Mouse (Mus musculus) ES-Bruce4 (cell line): ENCODE data around the gene Lclat1. TPM values are rescaled to one million over a fixed set of nuclear protein-coding genes. Genes with fewer than 3 reads are reported as not detected.

Experiments
- H3K27ac ChIP-seq: 2 replicates; pipeline ENCODE4 v1.5.1; 2012; ENCODE audit warnings: low read length, inconsistent platforms; ENCODE audit not compliant: insufficient read depth
- H3K27me3 ChIP-seq: 2 replicates; pipeline ENCODE4 v1.6.1; 2012; ENCODE audit warnings: mild to moderate bottlenecking, low read length, inconsistent platforms; ENCODE audit not compliant: control insufficient read depth, poor library complexity, insufficient read depth, severe bottlenecking
- H3K36me3 ChIP-seq: 2 replicates; pipeline ENCODE4 v1.6.1; 2012; ENCODE audit warnings: inconsistent platforms, mild to moderate bottlenecking, low read length, moderate library complexity; ENCODE audit not compliant: control insufficient read depth, poor library complexity, insufficient read depth, severe bottlenecking
- H3K4me1 ChIP-seq: one replicate; pipeline ENCODE4 v1.8.1; 2011; ENCODE audit warnings: low read length; ENCODE audit not compliant: control insufficient read depth, insufficient read depth
- H3K4me3 ChIP-seq: 2 replicates; pipeline ENCODE4 v1.5.1; 2011; ENCODE audit warnings: low read depth, mild to moderate bottlenecking, low read length
- H3K9ac ChIP-seq: 2 replicates; pipeline ENCODE4 v1.6.1; 2012; ENCODE audit warnings: low read depth, mild to moderate bottlenecking, inconsistent platforms; ENCODE audit not compliant: poor library complexity, severe bottlenecking
- H3K9me3 ChIP-seq: replicated peaks from 2 replicates; pipeline ENCODE4 v1.6.1; 2012; ENCODE audit warnings: mild to moderate bottlenecking, low read length, inconsistent platforms; ENCODE audit not compliant: control insufficient read depth, poor library complexity, insufficient read depth, severe bottlenecking
- CTCF ChIP-seq: IDR thresholded peaks from one replicate; pipeline ENCODE4 v1.8.1; 2011; ENCODE audit warnings: low read depth, low read length
- EP300 ChIP-seq: IDR thresholded peaks from 2 replicates; pipeline ENCODE4 v1.6.1; 2011; ENCODE audit warnings: low read depth, low read length; ENCODE audit not compliant: insufficient read depth
- POLR2A ChIP-seq: IDR thresholded peaks from one replicate; pipeline ENCODE4 v1.8.1; 2011; ENCODE audit warnings: low read length; ENCODE audit not compliant: insufficient read depth
- polyA plus RNA-seq: library from polyadenylated mRNA; stranded (reverse); fragments of >200 nt; gene quantifications from 2 replicates; pipeline ENCODE4 v1.2.4, GENCODE M21; 2011; ENCODE audit warnings: low read depth; ENCODE audit not compliant: missing spikeins, insufficient read depth, insufficient read length

Gene Lclat1
- polyA plus RNA-seq, 1 experiment = 12.1 TPM

DNA sequence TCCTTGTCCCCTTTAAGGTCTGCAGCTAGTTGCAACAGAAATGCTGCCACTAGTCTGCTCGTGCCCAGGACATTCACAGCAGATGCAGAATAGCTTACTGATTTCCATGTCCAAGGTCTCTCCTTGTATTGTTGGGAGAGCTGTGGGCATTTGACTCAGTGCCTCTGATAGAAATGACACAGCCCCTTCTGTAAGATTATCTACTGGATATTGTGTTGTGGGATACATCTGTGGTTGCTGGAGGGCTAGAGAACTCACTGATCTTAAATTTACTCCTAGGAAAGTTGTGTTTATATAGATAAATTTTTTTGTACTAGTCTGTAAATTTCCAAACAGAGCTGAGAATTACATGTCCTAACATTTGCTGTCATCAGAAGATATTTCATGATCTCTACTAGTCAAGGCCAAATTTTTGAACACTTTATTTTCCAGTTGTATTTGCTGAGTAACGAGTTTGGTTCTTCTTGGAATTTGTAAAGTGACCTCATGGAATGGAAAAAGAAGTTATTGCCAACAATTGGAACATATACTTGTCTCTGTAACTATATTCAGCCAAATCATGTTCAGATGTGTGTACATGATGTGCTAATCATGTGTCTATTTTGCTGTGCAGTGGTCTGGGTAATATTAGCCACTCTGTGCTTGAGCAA lies 87.4 kb downstream of the Lclat1 start:
- TF ChIP-seq EP300 = no peak
- TF ChIP-seq CTCF = no peak
- no peak for TF ChIP-seq POLR2A
- no peaks in the 10 kb centered on the region for H3K36me3 ChIP-seq
- no peaks in the 10 kb centered on the region for H3K27me3 ChIP-seq
- H3K4me1 ChIP-seq = no peaks in the 10 kb centered on the region
- no peak overlapping the region for H3K27ac ChIP-seq
- H3K4me3 ChIP-seq = no peak overlapping the region
- no peak overlapping the region for H3K9ac ChIP-seq
- no peaks in the 10 kb centered on the region for H3K9me3 ChIP-seq

DNA sequence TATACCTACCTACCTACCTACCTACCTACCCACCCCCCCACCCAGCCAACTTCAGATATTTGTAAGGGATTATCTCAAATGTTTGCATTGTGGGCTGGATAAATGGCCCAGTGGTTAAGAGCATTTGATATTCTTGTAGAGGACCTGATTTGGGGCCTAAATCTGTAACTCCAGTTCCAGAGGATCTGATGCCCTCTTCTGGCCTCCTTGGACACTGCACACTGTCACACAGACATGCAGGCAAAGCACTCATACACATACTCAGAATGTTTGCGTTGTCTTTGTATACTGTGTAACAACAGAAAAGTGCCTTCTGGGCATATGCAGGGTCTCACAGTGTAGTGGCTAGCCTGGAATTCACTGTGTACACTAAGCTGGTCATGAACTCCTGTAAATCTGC lies 88.4 kb downstream of the Lclat1 start:
- TF ChIP-seq CTCF (peak; percentile 46), EP300 (no peak), POLR2A (no peak)
- no peaks in the 10 kb centered on the region for H3K4me1 ChIP-seq
- H3K27me3 ChIP-seq = no peaks in the 10 kb centered on the region
- H3K9ac ChIP-seq = no peak overlapping the region
- H3K27ac ChIP-seq = no peak overlapping the region
- H3K36me3 ChIP-seq = no peaks in the 10 kb centered on the region
- H3K9me3 ChIP-seq = no peaks in the 10 kb centered on the region
- H3K4me3 ChIP-seq = no peak overlapping the region

DNA sequence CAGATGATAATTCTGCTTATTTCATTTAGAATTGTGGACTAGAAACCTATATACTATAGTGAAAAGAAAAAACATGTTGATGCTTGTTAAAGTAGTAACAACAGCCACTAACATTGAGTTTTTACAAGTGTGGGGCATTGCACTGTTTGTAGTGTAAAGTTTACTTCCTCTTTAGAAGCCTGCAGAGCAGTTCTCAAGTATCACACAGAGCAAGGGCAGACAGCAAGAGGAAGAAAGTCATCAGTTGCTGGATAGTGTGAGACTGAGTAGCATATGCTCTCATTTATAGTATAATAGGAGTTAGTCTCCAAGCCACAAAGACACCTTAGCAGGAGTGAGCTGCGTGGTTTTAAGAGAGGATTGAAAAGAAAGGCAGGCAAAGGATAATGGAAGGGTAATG lies 89.9 kb downstream of the Lclat1 start:
- Histone ChIP-seq H3K36me3 (no peaks in the 10 kb centered on the region), H3K9me3 (no peaks in the 10 kb centered on the region), H3K9ac (no peak overlapping the region), H3K27ac (no peak overlapping the region), H3K27me3 (no peaks in the 10 kb centered on the region), H3K4me3 (no peak overlapping the region), H3K4me1 (no peaks in the 10 kb centered on the region)
- no peak for TF ChIP-seq POLR2A
- TF ChIP-seq EP300 = no peak
- TF ChIP-seq CTCF = no peak

DNA sequence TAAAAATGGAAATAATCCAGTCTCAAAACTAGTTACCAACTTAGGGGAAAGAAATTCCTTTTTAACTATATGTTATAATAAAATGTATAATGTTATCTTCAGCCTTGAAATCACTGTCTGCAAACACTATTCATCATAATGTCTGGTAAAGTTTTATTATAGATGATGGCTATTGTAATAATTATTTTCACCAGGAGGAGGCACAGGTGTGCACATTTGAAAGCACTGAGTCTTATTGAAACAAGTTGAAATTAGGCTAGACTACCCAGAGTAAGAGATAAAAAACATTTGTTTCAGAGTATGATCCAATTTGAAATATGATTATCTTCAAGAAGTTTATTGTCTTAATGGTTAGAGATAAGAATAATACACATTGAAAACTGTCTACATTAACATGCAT lies 91.6 kb downstream of the Lclat1 start:
- no peak for TF ChIP-seq CTCF
- TF ChIP-seq POLR2A = no peak
- no peak for TF ChIP-seq EP300
- Histone ChIP-seq H3K9ac (no peak overlapping the region), H3K36me3 (no peaks in the 10 kb centered on the region), H3K4me3 (no peak overlapping the region), H3K27me3 (no peaks in the 10 kb centered on the region), H3K27ac (no peak overlapping the region), H3K9me3 (no peaks in the 10 kb centered on the region), H3K4me1 (no peaks in the 10 kb centered on the region)

DNA sequence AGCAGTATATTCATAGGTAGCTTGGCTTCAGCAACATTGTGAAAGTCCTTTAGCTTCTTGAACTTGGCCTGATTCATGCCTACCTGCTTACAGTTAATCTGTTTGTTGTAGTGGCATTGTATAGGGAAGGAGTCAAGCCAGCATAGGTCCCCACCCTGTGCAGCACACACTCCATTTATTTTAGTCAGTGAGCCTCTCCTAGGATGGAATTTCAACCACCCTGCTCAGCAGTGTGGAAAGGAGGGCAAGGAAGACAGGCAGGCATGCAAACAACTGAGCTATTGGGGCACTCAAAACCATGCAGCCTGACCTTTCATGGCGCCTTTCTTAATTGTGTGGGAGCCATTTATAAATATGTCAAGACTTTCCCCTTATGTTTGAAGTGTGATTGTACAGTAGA lies 92.6 kb downstream of the Lclat1 start:
- no peaks in the 10 kb centered on the region for H3K9me3 ChIP-seq
- no peak overlapping the region for H3K4me3 ChIP-seq
- no peaks in the 10 kb centered on the region for H3K27me3 ChIP-seq
- no peaks in the 10 kb centered on the region for H3K36me3 ChIP-seq
- no peak overlapping the region for H3K27ac ChIP-seq
- no peak overlapping the region for H3K9ac ChIP-seq
- TF ChIP-seq POLR2A (no peak), EP300 (no peak), CTCF (no peak)
- no peaks in the 10 kb centered on the region for H3K4me1 ChIP-seq

DNA sequence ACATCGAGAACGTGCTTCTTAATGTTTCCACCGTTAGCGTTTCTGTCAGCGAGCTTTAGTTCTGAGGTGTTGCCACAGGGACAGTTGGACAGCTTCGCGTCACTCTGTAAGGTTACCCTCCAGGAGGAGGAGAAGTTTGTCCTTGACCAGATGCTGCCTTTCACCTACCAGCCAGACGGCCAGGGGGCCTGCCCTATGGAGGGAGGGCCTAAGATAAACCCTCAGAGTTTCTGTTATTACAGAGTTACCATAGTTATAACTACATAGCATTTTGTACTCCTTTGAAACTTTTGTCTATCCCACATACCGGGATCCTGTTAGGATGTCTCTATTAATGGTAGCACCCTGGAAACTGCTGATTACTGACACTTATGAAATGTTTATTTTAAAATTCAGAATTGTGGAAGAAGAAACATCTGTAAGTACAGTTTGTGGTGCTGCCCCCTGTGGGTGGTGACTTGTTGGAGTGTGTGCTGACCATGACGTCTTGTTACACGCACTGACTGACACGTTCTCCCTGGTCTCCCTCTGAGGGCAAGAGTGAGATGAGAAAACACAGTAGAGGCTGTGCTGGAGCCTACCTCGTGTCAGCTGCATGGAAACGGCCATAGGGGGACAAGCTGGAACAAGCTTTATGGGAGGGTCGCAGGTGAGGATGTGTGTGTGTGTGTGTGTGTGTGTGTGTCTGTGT lies 96.0 kb downstream of the Lclat1 start:
- Histone ChIP-seq H3K4me1 (no peaks in the 10 kb centered on the region), H3K36me3 (no peaks in the 10 kb centered on the region), H3K4me3 (no peak overlapping the region), H3K9ac (no peak overlapping the region), H3K9me3 (no peaks in the 10 kb centered on the region), H3K27ac (no peak overlapping the region), H3K27me3 (no peaks in the 10 kb centered on the region)
- TF ChIP-seq CTCF (peak; percentile 10), POLR2A (no peak)
